Mouse (Mus musculus) cortical plate, adult 2 months (tissue): ENCODE data around the gene Espnl.

ENCODE experiments used
- CTCF ChIP-seq: fragments of 200-500 bp; IDR thresholded peaks from 2 replicates; pipeline ENCODE4 v1.5.1; 2011; ENCODE audit warnings: mild to moderate bottlenecking, control low read depth, low read length; ENCODE audit not compliant: insufficient read depth; ENCODE audit errors: extremely low read depth
- POLR2A ChIP-seq: fragments of 200-500 bp; IDR thresholded peaks from 2 replicates; pipeline ENCODE4 v1.6.1; 2011; ENCODE audit warnings: mild to moderate bottlenecking, low read length, control low read depth; ENCODE audit not compliant: insufficient read depth; ENCODE audit errors: extremely low read depth

DNA sequence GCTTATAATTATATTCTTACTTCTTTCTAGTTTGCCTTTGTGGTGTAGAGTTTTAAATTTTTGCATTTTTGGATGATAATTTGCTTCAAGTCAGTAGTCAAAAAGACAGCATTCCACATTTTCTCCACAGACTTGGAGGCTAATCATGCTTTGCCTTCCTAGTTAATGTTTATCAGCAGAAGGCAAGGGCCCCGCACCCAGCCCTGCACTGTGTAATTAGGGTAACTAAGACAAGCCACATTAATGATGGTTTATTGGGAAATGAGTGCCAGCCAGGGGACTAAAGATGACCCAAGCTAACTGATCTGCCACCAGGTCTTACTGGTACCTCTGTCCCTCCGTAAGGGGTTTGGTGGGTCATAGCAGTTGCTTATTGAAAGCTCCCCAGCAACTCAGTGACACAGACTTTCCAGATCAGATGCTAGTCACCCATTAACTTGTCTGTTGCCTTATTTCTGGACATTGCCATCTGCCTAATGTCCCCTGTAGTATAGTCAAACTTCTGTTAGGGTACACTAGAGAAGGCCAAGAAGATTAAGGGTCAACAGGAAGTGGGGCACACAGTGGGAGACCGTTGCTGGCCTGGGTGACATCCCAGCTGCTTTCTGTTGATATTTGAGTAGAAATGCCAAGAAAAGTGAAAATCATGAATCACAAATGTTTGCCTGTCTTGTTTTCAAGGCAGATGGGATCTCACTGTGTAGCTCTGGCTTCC, 20.5 kb upstream of the Espnl start:
- TF ChIP-seq POLR2A: no peak
- no peak for TF ChIP-seq CTCF
